Mouse (Mus musculus): Measurements from ENCODE around the gene Cd4. TPM values are rescaled to one million over a fixed set of nuclear protein-coding genes. Genes with fewer than 3 reads are reported as not detected.

Gene Cd4
- total RNA-seq (2022) = under 1 TPM; 0.40 to 0.83 (median 0.46) TPM

DNA sequence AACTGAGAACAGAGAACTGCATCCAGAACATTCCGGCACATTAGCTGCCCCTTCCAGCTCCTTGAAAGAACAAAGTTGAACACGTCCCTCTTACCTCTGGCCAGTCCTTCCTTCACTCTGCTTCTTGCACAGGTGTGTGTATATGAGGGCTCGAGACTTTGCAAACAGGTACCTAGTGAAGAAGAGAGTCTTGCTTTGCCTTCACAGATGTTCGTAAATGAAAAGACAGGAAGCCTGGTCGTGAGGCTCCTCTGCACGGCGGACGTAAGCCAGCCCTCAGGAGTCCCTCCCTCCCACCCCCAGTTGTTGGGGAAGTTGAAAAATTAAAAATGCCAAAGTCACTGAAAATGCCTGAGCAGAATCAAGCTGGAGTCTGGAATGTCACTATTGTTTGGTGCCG lies at the start of gene Cd4:
TSS of gene Cd4 (minus strand) at position 236 of the 400 bp plus-strand sequence.
- DNase-seq = no peak

DNA sequence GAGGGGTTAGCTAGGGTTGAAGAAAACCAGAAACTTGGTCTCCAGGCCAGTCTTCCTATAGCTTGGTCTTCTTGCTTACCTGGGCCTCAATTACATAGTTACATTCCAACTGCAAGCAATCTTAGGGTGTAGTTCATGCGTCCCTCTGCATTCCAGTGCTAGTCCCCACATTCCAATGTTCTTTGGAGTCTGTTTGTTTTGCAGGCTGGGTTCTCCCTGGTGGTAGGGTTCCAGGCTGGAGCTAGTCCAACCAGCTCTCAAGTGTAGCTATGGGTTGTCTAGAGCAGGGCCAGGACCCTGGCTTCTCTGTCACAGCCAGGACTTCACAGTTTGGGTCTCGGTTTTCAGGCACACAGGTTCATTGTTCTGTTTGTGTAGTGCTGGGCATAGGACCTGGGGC lies 49.5 kb upstream of the Cd4 start:
- no peak for DNase-seq

DNA sequence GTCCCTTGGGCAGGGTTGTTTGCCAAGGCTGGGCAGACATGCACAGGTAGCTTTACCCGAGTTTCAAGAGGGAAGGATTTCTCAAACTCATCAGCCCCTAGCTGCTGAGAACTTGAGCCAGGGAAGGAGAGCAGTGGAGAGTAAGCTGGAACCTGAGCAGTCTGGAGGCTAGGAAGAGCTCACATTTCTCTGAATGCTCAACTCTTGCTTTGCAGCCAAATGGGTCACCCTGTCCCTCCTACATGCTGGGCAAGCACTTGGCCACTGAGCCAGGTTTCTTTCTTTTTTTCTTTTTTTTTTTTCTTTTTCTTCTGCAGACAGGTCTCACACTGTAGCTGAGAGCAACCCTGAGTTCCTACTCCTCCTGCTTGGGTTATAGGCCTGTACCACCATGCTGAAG lies 48.7 kb upstream of the Cd4 start:
- no peak for DNase-seq

DNA sequence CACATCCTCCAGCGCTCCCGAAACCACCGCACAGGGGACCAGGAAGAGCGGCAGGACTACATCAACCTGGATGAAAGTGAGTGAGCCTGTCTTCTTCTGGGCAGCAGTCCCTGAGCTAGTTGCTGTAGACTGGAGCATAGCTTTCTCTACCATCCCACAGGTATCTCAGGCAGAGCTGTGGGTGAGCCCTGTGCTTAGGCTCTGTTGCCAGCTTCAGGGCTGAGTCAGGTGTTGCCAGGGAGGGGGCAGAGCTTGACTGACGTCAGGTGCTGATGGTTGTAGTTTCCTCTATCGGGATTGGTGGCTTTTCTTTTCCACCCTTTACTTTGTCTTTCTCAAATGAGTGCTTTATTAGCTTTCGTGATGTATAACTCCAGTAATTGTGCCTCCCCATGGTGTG lies 46.6 kb upstream of the Cd4 start:
- DNase-seq = no peak

DNA sequence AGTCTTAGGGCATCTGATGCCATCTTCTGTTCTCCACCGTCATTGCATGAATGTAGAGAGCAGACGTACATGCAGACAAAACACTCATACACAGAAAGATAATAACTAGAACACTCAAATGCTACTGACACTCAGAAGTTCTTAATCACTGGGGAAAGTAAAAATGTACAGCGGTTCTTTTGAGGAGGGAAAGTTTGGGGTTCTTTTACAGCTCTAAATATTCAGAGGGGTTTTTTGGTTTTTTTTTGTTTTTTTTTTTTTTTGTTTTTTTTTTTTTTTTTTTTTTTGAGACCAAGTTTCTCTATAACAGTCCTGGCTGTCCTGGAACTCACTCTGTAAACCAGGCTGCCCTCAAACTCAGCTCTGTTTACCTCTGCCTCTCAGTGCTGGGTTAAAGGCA lies 45.1 kb upstream of the Cd4 start:
- DNase-seq = no peak

DNA sequence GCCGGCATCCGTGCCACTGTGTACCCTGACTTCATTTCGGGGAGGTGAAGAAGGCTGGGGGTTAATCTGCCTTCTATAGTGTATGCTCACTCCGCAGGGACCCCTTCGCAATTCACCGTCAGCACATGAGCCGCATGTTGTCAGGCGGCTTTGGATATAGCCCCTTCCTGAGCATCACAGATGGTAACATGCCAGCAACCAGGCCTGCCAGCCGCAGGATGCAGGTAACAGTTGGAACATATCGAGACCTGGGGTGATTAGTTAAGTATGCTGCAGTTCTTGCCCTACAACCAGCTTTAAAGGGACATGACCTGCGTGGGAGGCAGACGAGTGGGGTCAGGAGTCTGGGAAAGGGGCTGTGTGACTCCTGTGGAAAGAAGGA lies 44.3 kb upstream of the Cd4 start:
- no peak for DNase-seq

DNA sequence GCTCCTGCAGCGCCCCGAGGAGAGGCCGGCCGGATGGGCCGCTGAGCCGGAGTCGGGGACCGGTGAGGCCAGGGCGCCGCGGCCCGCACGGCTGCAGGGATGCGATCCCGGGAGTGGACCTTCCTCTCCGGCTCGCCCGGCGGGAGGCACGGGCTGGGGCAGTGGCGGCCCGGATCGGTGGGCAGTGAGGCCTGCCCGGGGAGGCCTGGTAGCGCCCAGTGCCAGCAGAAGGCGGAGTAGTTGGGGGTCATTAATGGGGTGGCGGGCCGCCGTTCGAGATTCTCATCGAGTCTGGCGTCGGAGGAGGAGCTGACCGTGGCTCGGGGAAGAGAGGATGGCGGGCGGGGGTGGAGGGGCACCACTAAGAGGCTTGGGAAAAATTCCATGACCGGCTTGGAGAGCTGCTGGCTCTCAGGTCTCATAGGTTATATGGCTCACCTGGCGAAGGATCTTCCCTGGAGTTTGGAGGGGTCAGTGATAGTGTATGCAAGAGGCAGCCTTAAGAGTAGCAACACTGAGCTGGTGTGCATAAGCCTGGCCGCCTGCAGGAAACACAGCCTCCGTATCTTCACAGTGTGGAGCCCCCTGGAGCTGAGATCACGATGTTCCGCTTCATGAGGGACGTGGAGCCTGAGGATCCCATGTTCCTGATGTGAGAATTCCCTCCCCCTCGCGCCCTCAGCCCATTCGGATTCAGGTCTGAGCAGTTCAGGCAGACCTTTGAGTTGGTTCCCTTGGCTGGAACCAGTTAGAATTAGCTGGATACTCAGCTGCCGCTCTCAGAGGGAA lies 43.7 kb upstream of the Cd4 start:
- no peak for DNase-seq

DNA sequence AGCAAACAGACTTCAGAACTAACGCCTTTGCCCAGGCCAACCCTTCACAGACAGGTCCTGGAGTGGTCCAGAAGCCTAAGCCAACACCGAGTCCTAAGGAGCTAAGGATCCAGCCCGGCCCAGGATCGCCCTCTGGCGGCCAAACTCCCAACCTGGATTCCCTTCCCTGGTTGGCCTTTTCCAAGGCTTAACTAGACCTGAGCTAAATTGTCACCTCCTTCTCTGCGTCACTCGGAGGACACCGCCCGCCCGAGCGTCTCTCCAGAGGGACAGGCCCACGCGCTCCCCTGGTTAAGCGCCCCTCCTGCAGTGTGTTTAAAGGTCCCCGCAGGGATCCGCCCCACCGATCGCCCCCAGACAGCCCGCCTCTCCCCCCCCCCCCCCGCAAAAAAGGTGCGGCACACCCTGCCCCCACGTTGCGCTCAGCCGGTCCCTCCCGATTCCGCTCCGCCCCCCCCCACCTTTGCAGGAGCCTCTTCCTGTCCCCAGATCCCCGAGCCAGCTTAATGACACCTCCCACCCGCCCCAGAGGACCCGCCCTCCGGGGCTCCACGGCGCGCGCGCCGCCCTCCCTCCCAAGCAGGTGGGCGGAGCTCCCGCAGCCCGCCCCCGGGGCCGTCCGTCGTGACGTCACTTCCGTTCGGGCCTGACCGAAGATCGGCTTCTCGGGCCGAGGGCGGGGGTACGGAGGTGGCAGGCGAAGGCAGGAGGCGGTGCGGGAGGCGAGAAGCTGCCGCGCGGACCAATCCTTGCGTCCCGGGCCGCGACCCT lies 42.9 kb upstream of the Cd4 start, which contains the start of gene Mlf2:
TSS of gene Mlf2 (plus strand) at position 633 of the 771 bp plus-strand sequence.
- peak; percentile 98 for DNase-seq

DNA sequence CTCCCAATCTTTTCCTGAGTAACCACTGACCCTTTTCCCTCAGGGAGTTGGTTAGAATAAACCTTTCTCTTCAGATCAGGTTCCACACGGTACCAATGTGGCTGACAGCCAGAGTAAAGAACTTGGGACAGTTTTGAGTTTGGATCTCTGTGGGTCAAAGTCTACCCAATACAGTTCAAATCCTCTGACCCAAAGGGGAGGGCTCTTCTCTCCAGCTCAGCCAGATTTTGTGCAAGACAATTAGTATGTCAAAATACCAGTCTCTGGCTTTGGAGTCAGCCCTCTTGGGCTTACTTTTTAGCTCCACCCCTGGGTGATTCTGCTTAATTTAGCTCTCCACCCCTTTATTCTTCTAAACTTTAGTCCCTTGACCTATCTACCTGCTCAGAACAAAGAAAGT lies 42.2 kb upstream of the Cd4 start:
- DNase-seq = no peak

DNA sequence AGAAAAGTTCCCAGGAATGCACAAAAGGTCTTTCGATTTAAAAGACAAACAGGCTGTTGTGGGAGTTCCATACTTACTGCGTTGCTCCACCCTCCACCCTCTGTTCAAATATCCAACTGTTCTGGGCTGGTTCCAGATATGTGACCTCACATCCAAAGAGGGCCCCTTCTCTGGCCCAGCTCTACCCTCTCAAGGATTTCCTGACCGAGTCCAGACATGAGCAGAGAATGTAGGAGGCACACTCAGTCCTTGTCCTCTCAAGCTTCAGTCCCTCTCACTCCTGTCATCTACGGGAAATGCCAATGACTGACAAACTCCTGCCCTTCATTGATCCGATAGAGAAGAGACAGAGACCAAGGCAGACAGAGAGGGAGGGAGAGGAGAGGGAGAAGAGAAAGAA lies 37.9 kb upstream of the Cd4 start:
- DNase-seq = no peak

DNA sequence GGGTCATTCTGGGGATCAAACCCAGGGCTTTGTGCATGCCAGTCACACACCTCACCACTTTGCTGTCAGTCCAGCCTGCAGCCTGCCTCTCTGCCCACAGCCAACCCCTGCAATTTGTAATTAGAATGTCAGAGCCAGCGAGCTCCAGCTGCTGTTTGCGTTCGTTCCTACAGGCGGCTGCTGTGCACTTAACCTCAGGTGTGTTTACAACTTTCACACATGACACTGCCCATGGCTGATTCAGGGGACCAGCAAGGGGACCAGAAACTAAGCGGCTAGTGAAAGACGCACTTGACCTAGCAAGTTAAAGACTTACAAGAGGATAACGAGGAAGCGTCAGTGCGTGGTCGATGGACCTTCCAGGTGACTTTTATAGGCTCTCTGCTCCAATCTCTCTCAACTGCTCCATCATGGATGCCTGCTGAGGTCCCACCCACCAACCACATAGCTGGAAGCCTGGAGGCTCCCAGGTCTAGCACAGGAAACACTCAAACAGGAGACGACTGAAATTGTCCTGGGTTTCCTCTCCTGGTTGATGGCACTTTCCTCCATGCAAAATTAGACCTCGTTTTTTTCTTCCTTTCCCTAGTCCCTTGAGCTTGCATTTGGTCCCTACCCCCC lies 37.3 kb upstream of the Cd4 start:
- no peak for DNase-seq

DNA sequence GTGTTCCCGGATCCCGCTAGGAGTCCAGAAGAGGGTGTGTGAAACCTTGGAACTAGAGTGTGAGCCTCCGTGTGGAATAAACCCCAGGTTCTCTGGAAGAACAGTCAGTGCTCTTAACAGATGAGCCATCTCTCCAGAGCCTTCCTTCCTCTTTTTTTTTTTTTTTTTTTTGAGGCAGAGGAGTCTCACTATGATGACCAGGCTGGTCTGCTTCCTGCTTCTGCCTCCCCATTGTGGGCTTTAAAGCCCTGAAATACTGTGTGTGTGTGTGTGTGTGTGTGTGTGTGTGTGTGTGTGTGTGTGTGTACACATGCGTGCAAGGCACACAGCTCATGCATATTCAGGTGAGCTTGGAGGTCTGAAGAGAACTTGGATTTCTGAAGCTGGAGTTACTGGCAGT lies 33.5 kb upstream of the Cd4 start:
- DNase-seq = no peak

DNA sequence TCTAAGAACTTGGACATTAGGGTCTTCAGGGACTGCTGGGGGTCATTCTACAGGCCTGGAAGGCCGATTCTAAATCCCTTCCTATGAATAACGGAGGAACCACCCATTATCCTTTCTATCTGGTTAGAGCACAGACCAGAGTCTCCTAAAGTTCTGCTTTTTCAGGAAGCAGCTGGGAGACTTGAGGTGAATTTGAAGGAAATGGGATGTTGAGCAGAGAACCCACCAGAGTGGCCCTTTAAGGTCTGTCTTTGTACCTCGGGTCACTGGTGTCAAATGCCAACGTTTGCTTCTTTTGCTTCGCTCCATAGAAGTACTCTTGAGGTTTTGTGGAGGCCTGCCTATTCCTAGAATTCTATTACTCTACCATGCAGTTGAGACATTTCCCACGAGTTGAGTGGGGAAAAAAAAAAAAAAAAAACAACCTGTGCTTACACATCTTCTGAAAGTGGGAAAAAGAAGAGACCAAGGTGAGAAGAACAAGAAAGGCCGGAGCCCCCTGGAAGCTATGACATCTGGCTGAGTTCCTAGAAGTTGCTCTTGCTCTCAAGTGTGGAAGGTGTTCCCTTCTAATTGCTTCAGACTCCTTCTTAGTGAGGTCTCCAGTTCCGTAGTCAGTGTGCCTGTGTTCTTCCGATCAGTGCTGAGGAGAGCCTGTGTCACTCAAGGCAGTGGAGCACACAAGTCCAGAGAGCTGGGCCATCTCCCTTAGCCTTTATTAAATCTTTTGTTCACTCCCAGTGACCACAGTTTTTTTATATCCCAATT lies 32.5 kb upstream of the Cd4 start:
- DNase-seq = no peak

DNA sequence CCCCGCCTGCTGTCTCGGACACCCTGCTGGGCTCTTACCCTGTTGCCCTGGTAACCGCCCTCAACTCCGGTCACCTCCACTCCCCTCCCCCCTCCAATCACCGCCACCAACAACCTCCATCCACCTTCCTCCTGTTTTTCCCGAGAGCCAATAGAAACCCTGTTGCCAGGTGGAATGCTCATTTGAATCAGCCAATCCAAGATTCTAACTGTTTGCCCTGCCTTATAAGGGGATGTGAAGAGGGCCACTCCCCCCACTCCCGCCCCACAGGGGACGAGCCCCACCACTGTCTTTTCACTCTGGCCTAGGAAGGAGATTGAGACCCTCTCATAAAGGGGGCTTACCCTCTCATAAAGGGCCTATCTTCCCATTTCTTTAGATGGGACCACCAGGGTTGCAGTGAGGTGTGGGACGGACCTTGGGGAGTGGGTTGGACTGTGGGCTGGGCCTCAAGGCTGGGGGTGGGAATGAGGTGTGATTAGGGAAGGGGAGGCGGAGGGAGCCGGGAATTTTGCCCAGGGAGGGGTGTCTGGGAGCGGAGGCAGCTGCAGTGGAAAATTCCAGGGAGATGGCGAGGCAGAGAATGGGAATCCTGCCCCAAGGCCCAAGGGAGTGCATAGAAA lies 31.8 kb upstream of the Cd4 start, which contains the start of gene Ptms:
TSS of gene Ptms (minus strand) at position 409 of the 623 bp plus-strand sequence.
- peak; percentile 97 for DNase-seq

DNA sequence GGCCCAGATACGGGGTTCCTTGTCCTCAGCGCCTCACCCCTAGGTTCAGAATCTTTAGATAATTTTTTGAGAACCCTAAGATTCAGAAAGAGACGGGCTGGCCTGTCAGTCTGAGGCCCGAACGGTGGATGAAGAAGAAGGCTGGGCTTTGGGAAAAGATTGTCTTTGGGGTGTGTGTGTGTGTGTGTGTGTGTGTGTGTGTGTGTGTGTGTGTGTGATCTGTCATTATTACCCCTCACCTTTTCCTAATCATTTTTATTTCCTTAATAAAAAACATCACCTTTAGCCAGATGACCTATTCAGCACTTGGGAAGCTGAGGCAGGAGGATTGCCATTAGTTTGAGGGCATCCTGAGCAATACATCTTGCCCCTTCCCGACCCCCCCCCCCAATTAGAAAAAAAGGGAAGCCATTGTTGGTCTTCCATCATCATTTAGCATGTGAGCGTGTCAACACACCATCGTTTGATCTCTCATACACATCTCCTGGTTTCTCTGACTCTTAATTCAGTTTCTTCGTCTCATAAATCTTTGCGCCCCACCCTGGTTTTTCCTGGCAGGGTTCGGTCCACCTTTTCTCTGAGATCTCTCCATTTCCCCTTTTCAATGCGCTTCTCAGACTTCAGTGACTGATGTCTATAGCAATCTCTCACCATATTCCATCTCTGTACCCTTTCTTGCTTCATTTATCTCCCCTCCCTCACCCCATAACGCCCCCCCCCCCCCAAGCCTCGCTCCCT lies 31.0 kb upstream of the Cd4 start:
- no peak for DNase-seq

DNA sequence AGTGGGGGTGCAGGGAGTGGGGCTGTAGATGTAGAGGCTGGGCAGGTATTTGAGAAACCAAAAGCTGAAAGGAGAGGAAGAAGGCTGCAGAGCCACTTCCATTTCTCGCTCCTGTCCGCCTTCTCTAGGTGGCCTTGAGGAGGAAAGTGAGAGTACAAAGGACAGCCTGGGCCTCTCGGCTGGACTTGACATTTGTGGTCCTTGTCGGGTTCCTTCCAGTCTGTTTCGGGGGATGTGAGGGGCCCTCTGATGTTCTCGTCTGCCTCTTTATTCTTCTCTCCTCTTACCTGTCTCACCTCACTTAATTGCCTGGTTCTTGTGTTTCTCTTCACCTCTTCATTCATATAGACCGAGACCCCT lies 30.3 kb upstream of the Cd4 start:
- no peak for DNase-seq

DNA sequence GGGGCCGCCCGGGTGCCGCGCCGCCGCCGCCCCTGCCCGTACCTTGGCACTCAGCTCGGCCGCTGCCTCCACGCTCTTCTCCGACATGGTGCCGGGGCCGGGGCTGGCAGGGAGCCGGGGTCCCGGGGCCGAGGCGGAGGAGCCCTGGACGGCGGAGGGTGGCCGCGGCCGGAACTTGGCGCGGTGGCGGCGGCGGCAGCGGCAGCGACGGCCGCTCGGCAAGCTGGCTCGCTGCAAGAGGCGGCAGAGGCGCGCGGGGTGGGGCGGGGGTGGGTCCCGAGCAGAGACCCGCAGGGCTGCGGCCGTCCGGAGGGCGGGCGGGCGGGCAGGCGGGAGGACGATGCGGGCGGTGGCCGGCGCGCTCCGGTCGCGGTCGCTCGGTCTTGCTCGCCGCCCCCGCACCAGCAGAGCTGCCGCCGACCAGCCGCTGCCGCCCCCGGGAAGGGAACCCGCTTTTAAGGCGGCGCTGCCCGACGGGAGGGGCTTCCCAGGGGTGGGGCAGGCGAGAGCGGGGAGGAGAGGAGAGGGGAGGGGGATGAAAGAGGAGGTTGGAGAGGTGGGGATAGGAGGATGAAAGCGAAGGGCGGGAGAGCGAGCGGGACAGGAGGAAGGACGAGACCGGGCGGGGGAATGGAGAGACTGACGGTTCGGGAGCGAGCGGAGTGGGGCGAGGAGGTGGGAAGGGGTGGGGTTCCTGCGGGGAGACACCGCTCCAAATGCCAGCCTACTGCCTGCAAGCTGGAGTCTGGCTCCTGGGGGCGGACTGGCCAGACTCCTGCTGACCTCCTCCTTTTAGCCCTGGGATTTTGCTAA lies 29.7 kb upstream of the Cd4 start:
- peak; percentile 96 for DNase-seq

DNA sequence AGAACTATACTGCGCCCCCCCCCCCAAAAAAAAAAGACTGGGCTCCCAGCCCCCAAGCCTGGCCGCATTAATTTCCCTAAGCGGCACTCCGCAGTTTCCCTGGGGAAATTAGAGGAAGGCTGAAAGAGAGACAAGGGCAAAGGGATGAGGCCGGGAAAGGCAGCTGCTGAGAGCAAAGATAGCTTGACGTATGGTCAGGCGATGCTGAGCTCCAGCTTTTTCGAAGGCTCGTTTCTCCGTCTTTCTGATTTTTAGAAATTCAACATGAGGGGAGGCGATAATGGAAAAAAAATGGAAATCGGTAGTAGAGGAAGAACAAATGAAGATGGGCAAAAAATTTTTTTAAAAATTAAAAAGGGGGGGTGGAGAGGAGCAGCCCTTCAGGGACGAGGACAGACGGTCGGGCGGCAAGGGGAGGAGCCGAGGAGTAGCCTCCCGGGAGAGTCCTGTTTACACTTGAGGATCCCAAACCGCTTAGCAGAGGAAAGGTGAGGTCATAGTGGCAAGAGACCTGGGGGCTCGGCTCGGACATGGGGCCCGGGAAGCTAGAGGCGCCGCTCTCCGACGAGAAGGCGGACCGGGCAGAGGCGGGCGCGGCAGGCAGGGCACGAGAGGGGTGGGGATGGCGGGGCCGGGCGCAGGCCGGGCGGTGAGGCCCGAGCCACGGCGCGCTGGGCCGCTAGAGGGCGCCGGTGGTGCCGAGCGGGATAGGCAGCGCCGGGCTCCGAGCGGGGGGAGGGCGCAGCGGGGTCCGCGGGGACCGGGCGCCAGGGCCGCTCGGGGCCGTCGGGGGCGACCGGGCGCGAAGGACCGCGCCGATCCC lies 28.9 kb upstream of the Cd4 start:
- peak; percentile 80 for DNase-seq

DNA sequence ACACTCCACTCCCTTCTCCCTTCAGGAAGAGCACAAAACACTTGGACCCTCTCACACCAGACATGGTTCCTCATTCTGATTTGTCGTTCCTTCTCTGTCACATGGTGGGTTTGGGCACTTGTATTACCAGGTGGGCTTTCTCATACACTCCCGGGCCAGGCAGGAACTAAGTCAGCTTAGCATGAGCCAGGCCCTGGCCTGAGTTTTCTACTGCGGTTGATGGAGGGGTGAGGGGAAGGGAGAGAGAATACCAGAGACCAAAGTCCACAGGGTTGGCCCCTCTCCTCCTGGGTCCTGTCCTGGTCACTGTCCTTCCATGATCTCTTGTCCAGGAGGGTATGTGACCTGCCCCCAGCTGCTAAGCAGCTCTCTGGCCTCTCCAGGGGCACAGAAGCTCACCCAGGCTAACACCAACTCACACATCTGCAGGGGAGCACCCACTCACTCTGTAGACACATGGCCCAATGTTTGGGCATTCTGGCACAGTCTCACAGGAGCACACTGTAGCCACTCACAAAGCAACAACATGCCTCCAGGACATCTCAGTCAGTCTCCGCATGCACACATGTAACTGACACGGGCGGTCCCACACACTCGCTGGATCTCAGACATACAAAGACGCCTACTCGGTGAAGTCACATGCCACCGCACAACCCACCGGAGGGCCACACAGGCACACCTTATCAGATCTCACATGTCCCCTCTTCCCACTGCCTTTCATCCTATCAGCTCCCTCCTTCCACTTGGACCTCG lies 28.1 kb upstream of the Cd4 start:
- DNase-seq = no peak

Measured in adrenal gland, adult 8-10 months (tissue).